Mouse (Mus musculus): ENCODE data around the gene Ngb.

DNA sequence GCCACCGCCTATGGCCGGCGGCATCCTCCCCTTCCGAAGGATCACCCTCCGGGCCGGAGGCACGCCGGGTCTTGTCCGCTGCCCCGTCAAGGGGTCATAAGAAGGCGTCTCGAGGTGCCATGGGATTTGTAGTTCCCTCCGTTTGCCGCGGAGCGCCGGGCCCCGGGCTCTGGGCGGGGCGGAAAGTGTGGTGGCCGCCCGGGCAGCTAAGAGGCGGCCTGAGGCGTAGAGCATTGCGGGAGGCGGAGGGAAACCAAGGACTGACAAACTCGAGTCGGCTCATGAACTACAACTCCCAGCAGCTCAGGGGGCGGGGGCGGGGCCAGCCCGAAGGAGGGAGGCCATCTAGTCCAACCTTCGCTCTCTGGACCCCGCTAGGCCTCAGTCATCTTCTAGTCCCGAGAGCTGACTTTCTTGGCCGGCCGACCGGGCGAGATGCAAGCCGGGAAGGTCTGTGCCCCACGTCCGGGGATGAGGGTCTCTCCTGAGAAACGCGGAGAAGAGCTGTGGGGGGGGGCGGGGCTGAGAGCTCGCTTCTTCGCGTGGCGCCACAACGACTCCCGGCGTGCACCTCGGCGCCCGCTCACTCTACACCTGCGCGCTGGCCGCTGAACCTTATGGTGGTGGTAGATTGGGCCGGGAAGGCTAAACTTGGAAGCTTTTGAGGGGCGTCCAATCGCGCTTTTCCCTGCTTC lies 45.2 kb upstream of the Ngb start, which contains the start of gene Pomt2:
- peak; percentile 23; the same call in 1 of the 2 replicates for TF ChIP-seq CTCF (IDR thresholded peaks at IDR 0.05; ENCODE audit: borderline replicate concordance, control insufficient read depth, extremely low read depth, insufficient read depth, low read length, poor library complexity)
- TF ChIP-seq POLR2A (IDR thresholded peaks at IDR 0.05; ENCODE audit: control insufficient read depth, extremely low read depth, insufficient read depth, low read length, poor library complexity), result no peak; the same call in 1 of the 2 replicates
